Mouse (Mus musculus) ES-Bruce4 (cell line): ENCODE measurements around the gene Gopc.

Source experiments
- CTCF ChIP-seq: IDR thresholded peaks from one replicate; pipeline ENCODE4 v1.8.1; 2011; ENCODE audit warnings: low read depth, low read length
- POLR2A ChIP-seq: IDR thresholded peaks from one replicate; pipeline ENCODE4 v1.8.1; 2011; ENCODE audit warnings: low read length; ENCODE audit not compliant: insufficient read depth

GRCm38 (mm10) chr10:52360862-52361609, 20.9 kb downstream of the Gopc start:
- TF ChIP-seq CTCF (no peak), POLR2A (no peak)
